Mouse (Mus musculus) gastrocnemius, adult 18-20 months (tissue): ENCODE measurements around the gene Cmc2. TPM values are rescaled to one million over a fixed set of nuclear protein-coding genes. Genes with fewer than 3 reads are reported as not detected.

Experiments used
- DNase-seq: peaks from one replicate; pipeline ENCODE4 v3.0.0; 2021; ENCODE audit warnings: low spot score
- total RNA-seq, 2 experiments: library from RNA; stranded (reverse); gene quantifications; 2 replicates each; pipeline ENCODE4 v1.2.3; 2021

The Cmc2 gene
- total RNA-seq, 2 experiments from 2014 or later: 25.8 to 28.3 TPM

DNA sequence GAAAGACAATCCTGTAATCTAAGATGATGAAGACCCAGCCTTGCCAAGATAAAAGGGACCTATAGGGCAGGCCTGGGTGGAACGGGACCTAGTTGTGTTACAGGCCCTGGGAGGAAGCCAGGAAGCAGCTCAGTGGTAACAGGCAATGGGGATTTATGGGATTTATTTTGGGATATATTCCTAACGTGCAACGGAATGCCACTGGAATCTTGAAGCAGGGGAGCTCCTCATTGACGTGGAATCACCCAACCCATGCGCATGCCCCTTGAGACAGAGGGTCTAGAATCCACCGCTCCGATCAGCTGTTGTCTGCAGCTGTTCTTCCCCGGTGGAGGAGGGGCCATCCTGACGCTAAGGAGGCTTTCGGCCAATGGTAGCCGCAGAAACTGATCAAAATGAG is 69.2 kb downstream of the Cmc2 start:
- DNase-seq: no peak

- no peak for DNase-seq
Observed at GRCm38 (mm10) chr8:116848042-116848441, 73.2 kb downstream of the Cmc2 start.

DNA sequence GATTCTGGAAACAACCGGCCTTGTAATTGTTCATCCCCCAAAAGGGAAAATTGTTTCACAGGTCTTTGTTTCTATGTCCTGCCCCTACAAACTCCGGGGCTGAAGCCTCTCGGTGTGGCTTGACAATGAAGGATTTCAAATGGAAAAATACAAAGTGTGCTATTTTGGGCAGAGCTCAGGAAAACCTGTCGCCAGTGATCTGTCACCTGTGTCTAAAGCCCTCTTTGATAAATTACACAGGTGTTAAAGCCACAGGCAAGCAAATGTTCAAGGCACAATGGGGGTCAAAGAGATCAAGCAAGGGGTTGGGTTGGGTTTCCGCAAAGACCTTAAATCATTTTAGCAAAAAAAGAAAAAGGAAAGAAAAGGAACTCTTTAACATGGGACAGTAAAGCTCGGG is 78.6 kb downstream of the Cmc2 start:
- no peak for DNase-seq

Other genes with a start within 250 kb of the Cmc2 start
- gene Cdyl2, start 188.5 kb downstream of the Cmc2 start, total RNA-seq: 1 to 10 TPM; 2.9 to 3.7 TPM
- under 1 TPM; 0.55 to 0.57 TPM for gene Cenpn, start 275 bp upstream of the Cmc2 start, total RNA-seq
- 10 to 100 TPM; 24.6 to 29.6 TPM for gene Atmin, start 21.9 kb upstream of the Cmc2 start, total RNA-seq
- gene 1700030J22Rik, start 57.5 kb upstream of the Cmc2 start, total RNA-seq: under 1 TPM in 1 of 2 experiments, not detected in 1; 0.11 TPM
- gene Gcsh, start 72.1 kb upstream of the Cmc2 start, total RNA-seq: 10 to 100 TPM; 45.1 to 47.3 TPM
- under 1 TPM; 0.16 to 0.24 TPM for gene Pkd1l2, start 161.0 kb upstream of the Cmc2 start, total RNA-seq
- gene Bco1, start 174.4 kb upstream of the Cmc2 start, total RNA-seq: under 1 TPM in 1 of 2 experiments, not detected in 1; 0.12 TPM
- gene Gan, start 236.7 kb upstream of the Cmc2 start, total RNA-seq: 1 to 10 TPM; 4.7 to 5.2 TPM